Mouse (Mus musculus) olfactory bulb, adult 2 months (tissue): Measurements from ENCODE around the gene Ctdsp2.

Experiments
- CTCF ChIP-seq: fragments of 200-500 bp; IDR thresholded peaks from 2 replicates; pipeline ENCODE4 v1.5.1; 2012; ENCODE audit warnings: low read depth, mild to moderate bottlenecking, low read length, moderate library complexity; ENCODE audit not compliant: insufficient read depth
- POLR2A ChIP-seq: fragments of 200-500 bp; IDR thresholded peaks from 2 replicates; pipeline ENCODE4 v1.6.1; 2012; ENCODE audit warnings: mild to moderate bottlenecking, low read depth, low read length, moderate library complexity; ENCODE audit not compliant: insufficient read depth

DNA sequence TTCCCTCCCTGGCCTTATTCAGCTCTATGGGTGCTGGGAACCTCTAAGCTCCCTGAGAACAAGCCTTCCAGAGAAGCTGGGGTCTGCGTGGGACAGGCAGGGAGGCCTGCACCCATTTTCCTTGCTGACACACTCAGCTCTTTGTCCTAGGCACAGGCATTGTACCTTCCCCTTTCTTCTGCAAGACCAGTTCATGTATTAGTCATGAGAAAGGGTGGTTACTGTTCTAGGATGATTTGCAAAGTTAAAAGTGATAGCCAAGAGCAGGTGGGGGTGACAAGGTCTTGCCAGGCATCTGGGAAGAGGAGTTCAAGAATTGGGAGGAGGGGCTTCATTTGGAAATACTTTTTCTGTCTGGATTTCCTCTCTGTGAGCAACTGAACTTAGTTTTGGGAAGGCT lies 23.5 kb downstream of the Ctdsp2 start:
- TF ChIP-seq CTCF (no peak), POLR2A (no peak)
